Mouse (Mus musculus) liver, embryonic 14.5 days (tissue): ENCODE measurements at regions not wholly inside any gene's neighbourhood (a gene's known extent, or its start where the extent isn't known, plus 50 kb on each side); places are given as distances from the start of the nearest gene placed in this dataset.

ENCODE experiments used
- ATAC-seq: fragments of 200-750 bp; cut with Nextera tagmentation; 2 replicates; pipeline ENCODE4 v1.8.0; 2017; ENCODE audit warnings: moderate number of reproducible peaks, mild to moderate bottlenecking, moderate library complexity; ENCODE audit not compliant: insufficient read depth
- DNase-seq, 3 experiments: peaks; one replicate each; pipeline ENCODE4 v3.0.0-alpha.2; 2012 to 2013; ENCODE audit warnings: low read depth in 3 of 3, low spot score in 3 of 3
- H3K27ac ChIP-seq: fragments of 300-500 bp; sonication (generic); 2 replicates; pipeline ENCODE4 v1.5.1; 2014; ENCODE audit warnings: moderate library complexity, mild to moderate bottlenecking, control low read depth, inconsistent platforms
- H3K27me3 ChIP-seq: fragments of 300-500 bp; sonication (generic); 2 replicates; pipeline ENCODE4 v1.6.1; 2014; ENCODE audit warnings: mild to moderate bottlenecking, low read length, moderate library complexity; ENCODE audit not compliant: control insufficient read depth, insufficient read depth
- H3K36me3 ChIP-seq: fragments of 300-500 bp; sonication (generic); replicated peaks from 2 replicates; pipeline ENCODE4 v1.6.1; 2014; ENCODE audit warnings: low read depth; ENCODE audit not compliant: control insufficient read depth, insufficient read depth
- H3K4me1 ChIP-seq, 2 experiments: fragments of 200-500 bp in 1 of 2; fragments of 300-500 bp in 1 of 2; sonication (generic) in 1 of 2; replicated peaks; 2 replicates each; pipeline ENCODE4 v1.6.1; 2012 to 2014; ENCODE audit warnings: antibody characterized with exemption in 1 of 2, inconsistent platforms in 1 of 2, low read length in 1 of 2; ENCODE audit not compliant: control insufficient read depth in 2 of 2, insufficient read depth in 2 of 2
- H3K4me2 ChIP-seq: fragments of 300-500 bp; sonication (generic); 2 replicates; pipeline ENCODE4 v1.6.1; 2014; ENCODE audit warnings: low read depth, mild to moderate bottlenecking, control low read depth, moderate library complexity
- H3K4me3 ChIP-seq, 2 experiments: fragments of 200-500 bp in 1 of 2; fragments of 300-500 bp in 1 of 2; sonication (generic) in 1 of 2; 2 replicates each; pipeline ENCODE4 v1.5.1; 2012 to 2014; ENCODE audit warnings: low read depth in 2 of 2, low read length in 2 of 2, mild to moderate bottlenecking in 2 of 2, control low read depth in 1 of 2, inconsistent platforms in 1 of 2, moderate library complexity in 1 of 2; ENCODE audit not compliant: insufficient read depth in 1 of 2
- H3K9ac ChIP-seq: fragments of 300-500 bp; sonication (generic); replicated peaks from 2 replicates; pipeline ENCODE4 v1.6.1; 2014; ENCODE audit warnings: mild to moderate bottlenecking, control low read depth, moderate library complexity
- H3K9me3 ChIP-seq: fragments of 300-500 bp; sonication (generic); 2 replicates; pipeline ENCODE4 v1.6.1; 2016; ENCODE audit warnings: low read length, mixed read lengths; ENCODE audit not compliant: control insufficient read depth
- CTCF ChIP-seq: IDR thresholded peaks from 2 replicates; pipeline ENCODE4 v1.5.1; 2016; ENCODE audit warnings: antibody characterized with exemption, low read depth, control low read depth
- EP300 ChIP-seq: IDR thresholded peaks from 2 replicates; pipeline ENCODE4 v1.6.1; 2016; ENCODE audit warnings: antibody characterized with exemption, low read depth
- WGBS: fragments of 180-500 bp; shearing (Covaris S2); extraction: QIAGEN DNeasy Blood & Tissue Kit; methylation state at CpG from one replicate; pipeline ENCODE4 v1.1.7; 2014; ENCODE audit not compliant: insufficient replicate concordance; 5-methylcytosine and 5-hydroxymethylcytosine counted together

GRCm38 (mm10) chr12:21519058-21519457 is 101.6 kb upstream of the Ywhaq start:
- TF ChIP-seq EP300 = no peak
- no peak for TF ChIP-seq CTCF
- DNase-seq = no peak
- Histone ChIP-seq H3K9ac (no peak overlapping the region), H3K27me3 (no peaks in the 10 kb centered on the region), H3K4me2 (no peak overlapping the region), H3K4me1 (no peaks in the 10 kb centered on the region), H3K36me3 (no peaks in the 10 kb centered on the region), H3K4me3 (no peak overlapping the region), H3K9me3 (no peaks in the 10 kb centered on the region), H3K27ac (no peak overlapping the region)
- no peak for ATAC-seq
- 48% methylated on average over 3 of the region's 3 CpGs for WGBS

GRCm38 (mm10) chr12:21512736-21513135 is 95.3 kb upstream of the Ywhaq start:
- WGBS = 40% methylated on average over 2 of the region's 2 CpGs
- no peak for ATAC-seq
- Histone ChIP-seq H3K4me2 (no peak overlapping the region), H3K27ac (no peak overlapping the region), H3K36me3 (no peaks in the 10 kb centered on the region), H3K4me1 (no peaks in the 10 kb centered on the region), H3K9ac (no peak overlapping the region), H3K9me3 (no peaks in the 10 kb centered on the region), H3K27me3 (no peaks in the 10 kb centered on the region), H3K4me3 (no peak overlapping the region)
- TF ChIP-seq EP300 (no peak), CTCF (no peak)
- no peak for DNase-seq

- H3K36me3 ChIP-seq = no peaks in the 10 kb centered on the region
- no peak overlapping the region for H3K9ac ChIP-seq
- 61% methylated on average over 8 of the region's 8 CpGs for WGBS
- DNase-seq (no peak), ATAC-seq (no peak)
- H3K4me3 ChIP-seq = no peak overlapping the region
- no peaks in the 10 kb centered on the region for H3K9me3 ChIP-seq
- H3K4me1 ChIP-seq = 0 out of 4 replicates have a peak, but pooled peaks cover 0 to 2% of the 10 kb centered on the region in 2 experiments
- no peaks in the 10 kb centered on the region for H3K27me3 ChIP-seq
- no peak for TF ChIP-seq CTCF
- H3K4me2 ChIP-seq = no peak overlapping the region
- no peak overlapping the region for H3K27ac ChIP-seq
These were observed 93.7 kb upstream of the Ywhaq start for GRCm38 (mm10) chr12:21511043-21511665.

- Histone ChIP-seq H3K9ac (no peak overlapping the region), H3K27me3 (no peaks in the 10 kb centered on the region), H3K27ac (no peak overlapping the region), H3K4me3 (no peak overlapping the region), H3K9me3 (no peaks in the 10 kb centered on the region), H3K4me1 (0 out of 4 replicates have a peak, but pooled peaks cover 0 to 2% of the 10 kb centered on the region in 2 experiments), H3K4me2 (no peak overlapping the region), H3K36me3 (no peaks in the 10 kb centered on the region)
- TF ChIP-seq EP300 (no peak), CTCF (no peak)
- ATAC-seq = no peak
- WGBS = 36% methylated on average over 1 of the region's 1 CpGs
- no peak for DNase-seq
These were observed 89.6 kb upstream of the Ywhaq start for GRCm38 (mm10) chr12:21507080-21507479.

- Histone ChIP-seq H3K27ac (no peak overlapping the region), H3K9me3 (no peaks in the 10 kb centered on the region), H3K9ac (no peak overlapping the region), H3K4me3 (no peak overlapping the region), H3K4me2 (no peak overlapping the region), H3K36me3 (no peaks in the 10 kb centered on the region), H3K4me1 (0 out of 4 replicates have a peak, but pooled peaks cover 0 to 2% of the 10 kb centered on the region in 2 experiments), H3K27me3 (no peaks in the 10 kb centered on the region)
- no peak for TF ChIP-seq CTCF
- no peak for TF ChIP-seq EP300
- 59% methylated on average over 6 of the region's 6 CpGs for WGBS
- no peak for ATAC-seq
- no peak for DNase-seq
These were observed 88.4 kb upstream of the Ywhaq start for GRCm38 (mm10) chr12:21505731-21506368.
